Mouse (Mus musculus): ENCODE data around the gene Plch2. TPM values are rescaled to one million over a fixed set of nuclear protein-coding genes. Genes with fewer than 3 reads are reported as not detected.

Gene Plch2
- polyA plus RNA-seq (2015; fragmentation: Nextera tagmentation; extraction: Ambion mirVana), result 1.0 and 1.4 TPM in 2 replicates

DNA sequence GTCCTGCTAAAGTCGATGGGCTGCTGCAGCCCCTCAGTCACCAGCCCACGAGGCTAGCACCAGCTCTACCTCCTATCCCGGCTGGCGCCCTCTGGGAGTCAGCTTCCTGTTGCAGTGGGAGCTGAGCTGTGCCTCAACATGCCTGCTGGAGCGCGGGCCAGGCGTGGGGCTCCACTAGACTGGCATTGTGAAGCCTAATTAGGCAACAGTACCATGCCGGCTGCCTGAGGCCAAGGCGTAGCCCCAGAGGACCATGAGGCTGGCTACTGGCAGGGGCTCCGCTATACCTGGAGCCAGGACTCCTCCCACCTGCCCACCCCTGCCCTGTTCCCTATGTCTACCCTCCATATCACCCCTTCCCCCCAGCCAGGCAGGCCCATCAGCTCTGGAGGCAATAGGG lies at the start of gene Plch2:
Plch2 (minus strand) TSS at position 61 of the 400 bp plus-strand sequence.
- Histone ChIP-seq H3K9me3 (replicated peaks; ENCODE audit: control insufficient read depth, low read length) (no peaks in the 10 kb centered on the region), H3K4me3 (ENCODE audit: low read length) (no peak within 1 kb of the TSS), H3K27ac (ENCODE audit: low read length) (no peak within 1 kb of the TSS), H3K27me3 (ENCODE audit: control insufficient read depth, insufficient read depth, low read length) (peaks cover 2% of the 10 kb centered on the region; the same call in 1 of the 2 replicates), H3K36me3 (ENCODE audit: control insufficient read depth, insufficient read depth) (no peaks in the 10 kb centered on the region), H3K4me2 (ENCODE audit: low read depth, low read length) (no peak within 1 kb of the TSS), H3K9ac (ENCODE audit: low read length) (no peak within 1 kb of the TSS), H3K4me1 (ENCODE audit: control insufficient read depth, insufficient read depth, low read length) (no peaks in the 10 kb centered on the region)
- no peak for ATAC-seq (replicated peaks; ENCODE audit: extremely low read depth, insufficient read depth, low FRiP score)
- WGBS, result 56% methylated on average over 10 of the region's 10 CpGs

DNA sequence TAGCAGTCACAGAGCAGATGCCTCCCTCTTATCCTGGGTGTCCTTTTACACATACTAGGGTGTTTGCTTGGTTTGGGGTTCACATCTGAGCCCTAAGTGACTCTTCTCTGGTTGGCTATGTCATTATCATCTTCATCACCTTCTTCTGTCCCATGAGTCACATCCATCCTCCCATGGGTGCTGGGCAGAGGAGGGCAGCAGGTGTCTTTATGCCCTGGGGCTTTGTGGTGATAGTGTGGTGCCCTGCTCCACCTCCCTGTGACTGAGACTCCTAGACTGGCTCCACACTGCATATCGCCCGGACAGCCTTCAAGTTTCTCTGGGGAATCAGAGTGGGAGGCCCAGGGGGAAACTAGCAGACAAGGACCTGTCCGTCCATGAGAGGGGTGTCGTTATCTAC lies 42.0 kb upstream of the Plch2 start:
- Histone ChIP-seq H3K4me2 (ENCODE audit: low read depth, low read length) (no peak overlapping the region), H3K36me3 (ENCODE audit: control insufficient read depth, insufficient read depth) (no peaks in the 10 kb centered on the region), H3K27ac (ENCODE audit: low read length) (no peak overlapping the region), H3K4me1 (ENCODE audit: control insufficient read depth, insufficient read depth, low read length) (peaks cover 3% of the 10 kb centered on the region; the same call in 1 of the 2 replicates), H3K4me3 (ENCODE audit: low read length) (no peak overlapping the region), H3K9ac (ENCODE audit: low read length) (0 out of 2 replicates have a peak overlapping the region, but pooled peaks have one; percentile 17), H3K27me3 (ENCODE audit: control insufficient read depth, insufficient read depth, low read length) (no peaks in the 10 kb centered on the region), H3K9me3 (replicated peaks; ENCODE audit: control insufficient read depth, low read length) (no peaks in the 10 kb centered on the region)
- ATAC-seq (replicated peaks; ENCODE audit: extremely low read depth, insufficient read depth, low FRiP score), result no peak
- 50% methylated on average over 4 of the region's 4 CpGs for WGBS

- Histone ChIP-seq H3K9ac (ENCODE audit: low read length) (no peak overlapping the region), H3K27me3 (ENCODE audit: control insufficient read depth, insufficient read depth, low read length) (no peaks in the 10 kb centered on the region), H3K4me1 (ENCODE audit: control insufficient read depth, insufficient read depth, low read length) (peaks cover 3% of the 10 kb centered on the region; the same call in 1 of the 2 replicates), H3K36me3 (ENCODE audit: control insufficient read depth, insufficient read depth) (no peaks in the 10 kb centered on the region), H3K4me3 (ENCODE audit: low read length) (no peak overlapping the region), H3K4me2 (ENCODE audit: low read depth, low read length) (no peak overlapping the region), H3K27ac (ENCODE audit: low read length) (no peak overlapping the region), H3K9me3 (replicated peaks; ENCODE audit: control insufficient read depth, low read length) (no peaks in the 10 kb centered on the region)
- no peak for ATAC-seq (replicated peaks; ENCODE audit: extremely low read depth, insufficient read depth, low FRiP score)
- WGBS, result 86% methylated on average over 6 of the region's 6 CpGs
Observed at GRCm38 (mm10) chr4:155097452-155097851, 40.9 kb upstream of the Plch2 start.

- ATAC-seq (replicated peaks; ENCODE audit: extremely low read depth, insufficient read depth, low FRiP score), result no peak
- 91% methylated on average over 8 of the region's 8 CpGs for WGBS
- Histone ChIP-seq H3K4me2 (ENCODE audit: low read depth, low read length) (no peak overlapping the region), H3K4me1 (ENCODE audit: control insufficient read depth, insufficient read depth, low read length) (peaks cover 3% of the 10 kb centered on the region; the same call in 1 of the 2 replicates), H3K9ac (ENCODE audit: low read length) (no peak overlapping the region), H3K9me3 (replicated peaks; ENCODE audit: control insufficient read depth, low read length) (no peaks in the 10 kb centered on the region), H3K27me3 (ENCODE audit: control insufficient read depth, insufficient read depth, low read length) (no peaks in the 10 kb centered on the region), H3K4me3 (ENCODE audit: low read length) (no peak overlapping the region), H3K36me3 (ENCODE audit: control insufficient read depth, insufficient read depth) (0 out of 2 replicates have a peak, but pooled peaks cover 2% of the 10 kb centered on the region), H3K27ac (ENCODE audit: low read length) (no peak overlapping the region)
Observed at GRCm38 (mm10) chr4:155095967-155096366, 39.4 kb upstream of the Plch2 start.

DNA sequence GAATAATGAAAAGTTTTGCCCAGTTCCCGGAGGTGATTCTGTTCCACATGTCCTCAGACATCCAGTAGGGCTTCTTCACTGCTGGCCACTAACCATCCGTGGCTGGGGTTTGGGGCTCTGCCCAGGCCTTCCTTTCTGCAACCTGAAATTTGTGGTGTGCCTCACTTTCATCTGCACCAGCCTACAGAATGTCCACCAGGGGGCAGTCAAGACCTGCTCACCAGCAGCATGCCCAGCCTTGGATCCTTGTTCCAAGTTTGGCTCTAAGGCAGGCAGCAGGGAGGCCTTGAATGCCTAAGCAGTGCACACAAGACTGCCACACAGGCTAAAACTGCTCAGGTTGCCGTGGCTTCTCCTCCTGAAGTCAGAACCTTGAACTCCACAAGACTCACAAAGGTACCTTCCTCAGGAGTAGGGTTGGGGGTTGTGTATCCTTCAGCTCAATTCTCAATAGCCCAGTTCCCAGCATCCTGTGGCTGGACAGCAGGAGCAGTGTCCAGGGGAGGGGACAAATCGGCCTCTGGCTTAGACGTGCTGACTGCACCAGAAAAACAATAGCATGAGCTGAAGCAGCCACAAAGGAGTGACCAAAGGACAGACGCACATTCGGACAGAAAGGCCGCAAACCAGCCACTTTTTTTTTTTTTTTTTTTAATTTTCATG lies 38.8 kb upstream of the Plch2 start:
- peak; percentile 72 for ATAC-seq (replicated peaks; ENCODE audit: extremely low read depth, insufficient read depth, low FRiP score)
- Histone ChIP-seq H3K27ac (ENCODE audit: low read length) (no peak overlapping the region), H3K4me3 (ENCODE audit: low read length) (no peak overlapping the region), H3K4me2 (ENCODE audit: low read depth, low read length) (no peak overlapping the region), H3K27me3 (ENCODE audit: control insufficient read depth, insufficient read depth, low read length) (no peaks in the 10 kb centered on the region), H3K4me1 (ENCODE audit: control insufficient read depth, insufficient read depth, low read length) (peaks cover 3% of the 10 kb centered on the region; the same call in 1 of the 2 replicates), H3K36me3 (ENCODE audit: control insufficient read depth, insufficient read depth) (0 out of 2 replicates have a peak, but pooled peaks cover 2% of the 10 kb centered on the region), H3K9me3 (replicated peaks; ENCODE audit: control insufficient read depth, low read length) (no peaks in the 10 kb centered on the region), H3K9ac (ENCODE audit: low read length) (0 out of 2 replicates have a peak overlapping the region, but pooled peaks have one; percentile 22)
- 40% methylated on average over 8 of the region's 8 CpGs for WGBS

DNA sequence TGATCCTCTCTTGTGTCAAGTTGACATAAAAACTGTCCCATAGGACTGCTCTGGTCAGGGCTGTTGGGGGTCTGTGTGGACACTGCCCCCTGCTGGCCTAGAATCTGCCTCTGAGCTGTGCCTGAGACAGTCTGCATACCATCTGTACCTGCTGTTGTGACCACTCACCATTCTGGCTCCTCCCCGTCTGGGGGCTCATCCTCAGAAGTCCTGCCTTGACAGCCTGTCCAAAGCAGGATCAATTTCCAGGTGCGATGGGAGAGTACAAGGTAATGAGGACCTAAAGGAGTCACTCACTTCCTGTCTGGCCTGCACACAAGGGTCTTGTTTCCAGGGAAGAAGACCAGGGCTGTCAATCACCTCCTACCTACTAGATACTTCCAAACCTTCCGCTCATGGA lies 38.0 kb upstream of the Plch2 start:
- peak; percentile 58; the same call in 1 of the 2 replicates for ATAC-seq (replicated peaks; ENCODE audit: extremely low read depth, insufficient read depth, low FRiP score)
- Histone ChIP-seq H3K27me3 (ENCODE audit: control insufficient read depth, insufficient read depth, low read length) (no peaks in the 10 kb centered on the region), H3K27ac (ENCODE audit: low read length) (no peak overlapping the region), H3K4me2 (ENCODE audit: low read depth, low read length) (no peak overlapping the region), H3K9me3 (replicated peaks; ENCODE audit: control insufficient read depth, low read length) (no peaks in the 10 kb centered on the region), H3K36me3 (ENCODE audit: control insufficient read depth, insufficient read depth) (0 out of 2 replicates have a peak, but pooled peaks cover 2% of the 10 kb centered on the region), H3K4me3 (ENCODE audit: low read length) (no peak overlapping the region), H3K9ac (ENCODE audit: low read length) (no peak overlapping the region), H3K4me1 (ENCODE audit: control insufficient read depth, insufficient read depth, low read length) (peaks cover 3% of the 10 kb centered on the region; the same call in 1 of the 2 replicates)
- WGBS, result 62% methylated on average over 3 of the region's 3 CpGs

DNA sequence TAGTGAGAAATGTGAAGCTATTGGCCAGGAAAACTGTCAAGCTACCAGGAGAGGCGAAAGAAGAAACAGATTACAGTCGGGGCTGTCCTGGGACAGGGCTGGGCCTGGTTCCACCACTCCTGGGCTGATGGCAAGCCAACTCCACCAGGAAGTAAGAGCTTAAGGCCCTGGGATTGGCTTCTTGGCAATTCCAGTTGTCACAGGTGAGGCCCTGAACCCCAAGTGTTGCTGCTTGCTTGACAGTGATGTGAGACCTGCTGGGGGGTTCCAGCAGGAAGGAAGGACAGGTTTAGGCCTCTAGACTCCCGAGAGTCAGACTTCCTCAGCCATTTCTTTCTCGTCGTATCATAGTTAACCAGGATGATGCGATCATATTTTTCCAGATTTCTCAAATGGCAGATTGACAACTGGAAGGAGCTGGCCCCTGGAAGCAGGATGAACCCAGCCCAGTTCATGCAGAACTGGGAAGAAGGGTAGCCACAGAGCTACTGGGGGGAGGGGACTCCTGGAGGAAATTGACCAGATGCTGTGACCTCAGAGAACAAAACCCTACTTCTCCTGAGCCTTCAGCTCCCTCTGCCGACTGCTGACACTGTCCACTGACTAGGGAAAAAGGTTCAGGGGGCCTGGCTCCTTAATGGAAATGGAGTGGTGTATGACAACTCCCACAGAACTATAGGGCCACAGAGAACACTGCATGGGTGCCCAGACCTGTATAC lies 37.0 kb upstream of the Plch2 start:
- 75% methylated on average over 7 of the region's 7 CpGs for WGBS
- Histone ChIP-seq H3K4me2 (ENCODE audit: low read depth, low read length) (no peak overlapping the region), H3K9ac (ENCODE audit: low read length) (no peak overlapping the region), H3K27ac (ENCODE audit: low read length) (no peak overlapping the region), H3K36me3 (ENCODE audit: control insufficient read depth, insufficient read depth) (0 out of 2 replicates have a peak, but pooled peaks cover 2% of the 10 kb centered on the region), H3K4me1 (ENCODE audit: control insufficient read depth, insufficient read depth, low read length) (peaks cover 3% of the 10 kb centered on the region; the same call in 1 of the 2 replicates), H3K27me3 (ENCODE audit: control insufficient read depth, insufficient read depth, low read length) (no peaks in the 10 kb centered on the region), H3K9me3 (replicated peaks; ENCODE audit: control insufficient read depth, low read length) (no peaks in the 10 kb centered on the region), H3K4me3 (ENCODE audit: low read length) (no peak overlapping the region)
- ATAC-seq (replicated peaks; ENCODE audit: extremely low read depth, insufficient read depth, low FRiP score), result no peak

GRCm38 (mm10) chr4:155092718-155093430 lies 36.3 kb upstream of the Plch2 start:
- H3K36me3 ChIP-seq (ENCODE audit: control insufficient read depth, insufficient read depth), result 0 out of 2 replicates have a peak, but pooled peaks cover 2% of the 10 kb centered on the region
- no peak for ATAC-seq (replicated peaks; ENCODE audit: extremely low read depth, insufficient read depth, low FRiP score)
- H3K27me3 ChIP-seq (ENCODE audit: control insufficient read depth, insufficient read depth, low read length), result no peaks in the 10 kb centered on the region
- H3K4me2 ChIP-seq (ENCODE audit: low read depth, low read length), result no peak overlapping the region
- H3K4me3 ChIP-seq (ENCODE audit: low read length), result no peak overlapping the region
- WGBS, result 88% methylated on average over 19 of the region's 19 CpGs
- H3K9ac ChIP-seq (ENCODE audit: low read length), result no peak overlapping the region
- peaks cover 3% of the 10 kb centered on the region; the same call in 1 of the 2 replicates for H3K4me1 ChIP-seq (ENCODE audit: control insufficient read depth, insufficient read depth, low read length)
- H3K27ac ChIP-seq (ENCODE audit: low read length), result no peak overlapping the region
- H3K9me3 ChIP-seq (replicated peaks; ENCODE audit: control insufficient read depth, low read length), result no peaks in the 10 kb centered on the region
